Mouse (Mus musculus) heart, postnatal 36 days (tissue): ENCODE measurements at regions not wholly inside any gene's neighbourhood (a gene's known extent, or its start where the extent isn't known, plus 50 kb on each side); places are given as distances from the start of the nearest gene placed in this dataset.

Source experiments
- DNase-seq, 2 experiments: peaks; one replicate each; pipeline ENCODE4 v3.0.0; 2021 to 2022
- intact Hi-C: fragments of 180-260 bp; cut with DNase I; formaldehyde crosslinking; loops from one replicate; pipeline ENCODE4 v1.15.1; 2025

DNA sequence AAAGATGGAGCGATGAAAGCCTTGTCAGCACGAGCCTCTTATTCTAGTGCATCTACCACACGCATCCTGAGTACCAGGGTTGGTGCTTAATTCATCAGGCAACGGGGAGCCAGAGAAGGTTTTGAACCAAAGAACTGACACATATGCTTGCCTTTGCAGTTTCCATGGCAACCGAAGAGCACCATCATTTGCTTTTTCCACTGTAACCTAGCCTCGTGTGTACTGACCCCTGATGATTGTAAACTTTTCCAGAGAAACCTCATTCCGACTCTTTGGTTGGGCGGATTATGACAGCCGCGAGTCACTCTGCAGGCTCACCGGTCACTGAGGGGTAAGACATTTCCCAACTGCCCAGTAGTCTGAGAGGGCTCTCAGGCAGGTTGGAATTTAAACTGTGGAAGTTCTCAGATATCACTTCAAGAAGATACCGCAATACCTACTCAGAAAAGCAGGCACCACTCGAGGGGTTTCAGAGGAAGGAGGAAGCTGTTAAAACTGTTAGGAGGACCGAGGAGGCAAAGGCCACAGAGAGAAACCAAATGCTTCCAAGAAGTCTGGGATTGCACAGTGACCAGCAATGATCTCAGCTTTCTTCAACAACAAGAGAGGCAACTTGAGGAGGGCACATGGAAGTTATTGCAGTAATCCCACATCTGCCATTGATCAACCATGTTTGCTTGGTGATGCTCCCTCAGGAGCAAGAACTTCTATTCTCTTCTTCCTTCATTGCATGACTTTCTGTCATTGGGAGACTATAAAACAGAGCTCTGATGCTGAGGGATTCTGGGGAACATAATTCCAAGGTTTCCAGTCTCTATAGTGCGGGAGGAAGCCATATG, 117.8 kb downstream of the Cartpt start:
- DNase-seq: no peak
- intact Hi-C loops: no loop called here

DNA sequence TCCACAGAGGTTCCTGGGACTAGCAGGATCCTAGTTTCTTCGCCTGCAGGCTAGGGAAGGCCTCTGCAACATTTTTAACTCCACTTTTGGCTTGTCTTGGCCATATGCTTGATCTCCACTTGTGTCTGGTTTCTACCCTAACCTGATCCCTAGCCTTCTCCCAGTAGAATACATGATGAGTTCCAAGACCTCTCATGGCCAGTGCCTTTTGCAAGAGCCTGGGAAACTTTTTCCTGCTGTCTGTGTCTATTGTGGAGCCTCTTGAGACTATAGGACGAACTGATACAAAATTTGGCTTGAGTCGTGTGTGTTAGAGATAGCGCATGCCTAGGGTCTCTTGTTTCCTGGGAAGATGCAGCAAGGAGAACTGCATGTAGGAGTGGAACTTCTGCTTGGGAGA, 119.3 kb downstream of the Cartpt start:
- intact Hi-C loops: no loop called here
- no peak for DNase-seq

DNA sequence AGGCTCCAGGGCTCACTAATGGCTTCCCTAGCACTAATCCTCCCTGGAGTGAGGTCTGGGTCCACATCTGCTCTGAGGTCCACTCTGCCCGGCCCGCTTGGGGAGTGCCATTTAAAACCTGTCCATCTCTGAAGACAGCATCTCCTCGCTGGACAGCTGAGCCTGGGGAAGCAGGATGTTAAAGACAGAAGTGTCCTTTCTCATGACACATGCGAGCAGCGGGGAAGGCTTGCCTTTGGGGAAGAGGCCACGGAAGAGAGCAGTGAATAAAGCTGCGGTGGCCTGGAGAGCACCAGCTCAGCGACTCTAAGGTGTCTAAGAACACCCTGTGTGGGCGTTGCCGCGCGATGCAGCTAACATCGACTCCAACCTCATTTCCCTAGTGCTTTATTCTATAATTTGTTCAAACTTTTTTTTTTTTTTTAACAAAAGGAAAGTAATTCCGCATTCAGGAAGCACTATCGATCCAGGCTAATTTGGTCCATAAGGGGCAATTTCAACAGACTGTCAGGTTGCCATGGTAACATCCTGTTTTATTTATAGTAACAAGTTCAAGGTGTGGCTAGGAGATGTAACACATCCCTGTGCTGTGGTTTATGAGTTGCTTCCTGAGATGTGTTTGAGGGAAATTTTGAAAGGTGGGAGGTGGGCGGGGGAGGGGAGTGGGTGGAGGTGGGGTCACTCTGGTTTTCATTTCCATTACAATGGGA, 120.0 kb downstream of the Cartpt start:
- intact Hi-C loops: no loop called here
- no peak for DNase-seq

DNA sequence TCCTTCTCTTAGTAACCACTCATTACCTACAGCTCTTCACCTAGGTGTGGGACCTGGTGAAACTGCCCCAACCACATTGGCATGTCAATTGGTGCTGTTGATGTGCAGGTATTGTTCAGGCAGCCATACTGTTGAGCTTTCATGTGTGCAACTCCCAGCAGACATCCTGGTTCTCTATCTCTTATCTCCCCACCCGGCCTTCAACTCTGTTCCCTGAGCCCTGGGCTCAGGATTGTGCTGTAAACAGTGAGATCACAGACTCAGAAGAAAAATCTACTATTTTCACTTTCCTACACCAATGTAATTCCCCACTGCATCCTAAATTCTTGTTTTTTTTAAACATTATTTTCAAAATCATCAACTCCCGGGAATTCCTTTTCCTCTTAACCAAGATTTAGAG, 122.1 kb downstream of the Cartpt start:
- DNase-seq: no peak
- intact Hi-C loops: no loop called here

DNA sequence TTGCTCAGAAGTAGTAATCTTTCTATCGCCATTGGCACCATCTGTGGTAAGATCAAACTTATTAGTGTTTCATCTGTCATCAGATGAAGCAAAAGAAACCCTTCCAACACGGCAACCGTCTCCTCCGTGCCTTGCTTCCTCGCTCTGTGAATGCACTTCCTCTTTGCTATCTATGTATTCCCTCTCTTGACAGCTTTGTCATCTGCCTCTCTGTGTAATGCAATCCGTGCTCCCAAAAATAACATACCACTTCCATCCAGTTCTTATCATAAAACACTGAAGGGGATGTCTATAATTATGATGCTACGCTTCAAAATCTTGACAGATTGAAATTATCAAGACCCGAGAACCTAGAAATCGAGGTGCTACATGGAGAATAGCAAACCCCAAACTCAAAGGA, 123.2 kb downstream of the Cartpt start:
- intact Hi-C loops: no loop called here
- DNase-seq: no peak

DNA sequence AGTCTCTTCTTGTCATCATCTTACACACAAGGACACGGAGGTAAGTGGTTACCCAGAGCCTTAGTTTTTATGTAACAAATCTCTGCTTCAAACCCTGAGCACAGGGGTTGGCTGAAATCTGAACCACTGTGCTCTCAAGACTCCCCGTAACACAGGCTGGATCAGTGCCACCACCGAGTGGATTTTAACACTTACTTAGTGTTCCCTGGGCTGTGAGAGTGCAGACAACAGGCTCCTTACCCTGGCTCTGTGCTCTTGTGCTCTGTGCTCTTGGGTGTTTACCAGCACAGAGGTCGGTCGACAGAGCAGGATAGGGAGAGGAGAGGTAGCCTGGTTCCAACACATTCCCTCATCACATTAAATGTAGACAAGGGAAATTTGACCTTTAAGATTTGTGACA, 134.9 kb downstream of the Cartpt start:
- intact Hi-C loops: no loop called here
- DNase-seq: peak in 1 of 2 experiments; percentile 19

DNA sequence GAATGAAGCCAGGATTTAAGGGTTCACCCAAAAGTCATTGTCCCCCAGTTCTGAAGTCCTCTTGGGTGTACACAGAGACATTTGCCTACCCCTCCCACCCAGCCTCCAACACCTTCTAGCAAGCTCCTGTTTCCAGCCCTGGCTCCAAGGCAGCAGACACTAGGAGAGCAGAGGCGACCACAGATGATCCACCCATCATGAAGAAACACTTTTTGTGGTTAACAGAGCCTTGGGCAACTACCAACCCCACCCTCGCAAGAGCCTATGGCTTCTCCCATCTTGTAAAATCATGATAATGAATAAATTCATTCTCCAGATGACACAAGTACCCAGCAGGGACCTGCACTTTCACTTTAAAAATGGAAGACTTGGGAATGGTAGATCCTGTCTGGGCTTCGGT, 136.1 kb downstream of the Cartpt start:
- intact Hi-C loops: no loop called here
- DNase-seq: no peak

DNA sequence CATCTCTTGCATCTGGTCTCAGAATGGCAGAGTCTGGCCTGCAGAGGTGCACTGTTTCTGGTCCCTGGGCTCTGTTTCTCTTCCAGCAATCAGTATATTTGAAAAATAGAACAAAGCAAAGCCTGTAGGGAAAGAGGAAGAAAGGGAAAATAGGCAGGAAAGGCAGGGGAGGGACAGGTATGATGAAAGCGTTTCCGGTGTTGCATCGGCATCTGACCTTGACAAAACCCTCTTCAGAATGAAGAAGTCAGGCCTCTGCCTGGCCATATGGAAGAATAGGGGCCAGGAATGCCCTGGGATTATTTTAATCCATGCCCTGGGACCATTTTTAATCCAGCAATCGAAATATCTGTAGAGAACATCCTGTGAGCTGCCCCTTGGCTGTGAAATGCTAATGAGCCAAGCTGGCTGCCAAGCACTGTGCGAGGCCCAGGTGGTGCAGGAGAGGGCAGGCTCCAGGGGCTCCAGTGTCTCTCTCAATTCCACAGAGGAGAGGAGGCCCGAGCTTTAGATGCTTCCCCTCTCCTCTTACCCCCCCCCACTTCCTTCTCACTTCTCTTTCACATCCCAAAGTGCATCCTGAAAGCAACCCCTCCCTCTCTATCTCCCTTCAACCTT, 136.7 kb downstream of the Cartpt start:
- DNase-seq: no peak
- intact Hi-C loops: no loop called here

DNA sequence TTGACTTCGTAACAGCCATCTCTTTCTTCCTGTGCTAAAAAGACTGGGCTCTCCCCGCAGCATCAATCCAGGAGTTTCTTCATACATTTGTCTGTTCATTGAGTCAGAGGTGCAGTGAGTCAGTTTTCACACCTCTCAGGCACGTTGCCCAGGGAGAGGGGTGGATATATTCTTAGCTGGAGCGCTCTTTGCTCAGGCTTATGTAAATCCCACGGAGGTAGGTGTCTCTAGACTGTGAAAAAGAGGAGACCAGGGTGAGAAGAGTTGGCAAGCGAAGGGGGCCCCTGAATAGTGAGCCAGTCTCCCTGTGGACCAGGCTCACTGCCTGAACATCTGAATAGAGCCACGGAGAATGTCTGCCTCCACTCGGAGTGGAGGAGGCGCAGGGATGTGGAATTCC, 139.0 kb downstream of the Cartpt start:
- DNase-seq: no peak
- intact Hi-C loops: no loop called here

DNA sequence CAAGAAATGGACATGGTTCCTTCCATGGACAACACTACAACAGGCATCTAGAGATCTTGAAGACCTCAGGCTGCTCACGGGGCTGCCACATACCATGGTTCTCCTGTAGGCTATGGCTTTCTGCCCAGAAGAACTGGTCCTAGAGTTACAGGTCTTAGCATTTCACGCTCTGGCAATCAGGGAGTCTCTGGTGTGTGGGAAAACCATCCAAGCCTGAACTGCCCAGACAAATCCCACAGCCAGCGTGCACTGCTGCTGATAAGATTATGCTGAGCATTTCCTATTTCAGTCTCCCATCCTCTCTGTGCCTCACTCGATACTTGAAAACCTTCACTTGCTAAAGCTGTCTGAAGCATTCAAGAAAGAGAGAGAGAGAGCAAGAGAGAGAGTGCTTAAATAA, 139.5 kb downstream of the Cartpt start:
- intact Hi-C loops: no loop called here
- no peak for DNase-seq

DNA sequence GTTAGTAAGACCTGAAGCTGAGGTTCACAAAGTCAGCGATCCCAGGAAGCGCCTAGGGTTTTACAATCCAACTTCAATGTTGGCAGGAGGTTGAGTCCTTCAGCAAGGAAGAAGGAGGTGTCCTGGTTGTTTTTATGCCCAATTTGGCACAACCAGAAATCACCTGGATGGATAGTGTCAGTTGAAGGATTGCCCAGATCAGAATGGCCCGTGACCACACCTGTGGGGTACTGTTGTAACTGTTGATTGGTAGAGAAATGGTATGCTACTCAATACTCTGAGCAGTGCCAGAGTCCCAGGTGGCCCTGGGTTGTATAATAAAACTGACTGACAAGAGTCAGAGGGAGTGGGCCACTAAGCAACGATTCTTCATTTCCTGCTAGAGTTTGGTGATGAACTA, 140.2 kb downstream of the Cartpt start:
- intact Hi-C loops: no loop called here
- DNase-seq: no peak

DNA sequence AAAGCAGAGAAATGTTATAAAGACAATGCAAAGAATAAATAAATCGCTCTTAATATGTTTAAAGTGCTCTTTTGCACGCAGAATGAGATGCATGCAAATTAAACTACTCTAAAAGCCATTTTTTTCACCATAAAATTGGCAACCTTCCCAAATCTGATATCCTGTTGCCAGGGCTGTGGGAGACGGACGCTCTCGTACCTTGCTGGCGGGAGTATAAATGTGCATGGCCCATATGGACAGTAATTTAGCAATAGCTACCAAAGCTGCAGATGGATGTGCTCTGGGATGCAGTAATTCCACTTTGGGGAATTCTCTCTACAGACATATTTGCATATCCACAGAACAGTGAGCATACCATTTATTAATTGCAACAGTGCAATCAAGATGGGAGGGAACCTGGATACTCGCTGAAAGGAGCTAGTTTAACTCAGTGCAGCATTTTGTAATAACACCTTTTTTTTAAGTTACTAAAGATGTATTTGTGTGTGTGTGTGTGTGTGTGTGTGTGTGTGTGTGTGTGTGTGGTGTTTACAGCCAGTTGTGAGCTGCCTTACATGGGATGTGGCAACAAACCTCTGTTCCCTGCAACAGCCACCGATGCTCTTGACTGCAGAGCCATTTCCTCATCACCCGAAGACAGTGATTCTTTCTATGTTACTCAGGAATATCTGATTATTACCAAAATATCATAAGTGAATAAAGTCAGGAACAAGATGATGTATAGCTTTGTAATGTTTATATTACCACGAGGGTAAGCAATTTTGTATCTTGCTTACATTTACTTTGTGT, 141.4 kb downstream of the Cartpt start:
- intact Hi-C loops: no loop called here
- DNase-seq: no peak

DNA sequence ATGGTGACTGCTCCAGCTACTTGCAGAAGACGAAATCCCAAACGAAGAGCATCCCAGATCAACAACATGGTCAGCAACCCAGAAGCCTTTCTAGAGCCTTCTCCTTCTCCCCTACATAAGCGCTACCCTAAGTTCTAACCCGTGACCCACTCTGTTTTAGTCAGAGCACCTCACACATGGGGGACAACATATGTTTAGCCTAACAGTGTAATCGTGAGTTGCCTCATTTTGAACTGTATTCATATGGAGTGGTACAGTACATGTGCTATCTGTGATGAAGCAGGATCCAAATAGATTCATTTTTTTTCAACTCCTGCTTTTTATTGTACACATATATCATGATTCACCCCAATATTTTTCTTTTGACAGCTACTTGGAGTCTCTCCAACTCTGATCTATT, 146.2 kb downstream of the Cartpt start:
- intact Hi-C loops: no loop called here
- DNase-seq: no peak

DNA sequence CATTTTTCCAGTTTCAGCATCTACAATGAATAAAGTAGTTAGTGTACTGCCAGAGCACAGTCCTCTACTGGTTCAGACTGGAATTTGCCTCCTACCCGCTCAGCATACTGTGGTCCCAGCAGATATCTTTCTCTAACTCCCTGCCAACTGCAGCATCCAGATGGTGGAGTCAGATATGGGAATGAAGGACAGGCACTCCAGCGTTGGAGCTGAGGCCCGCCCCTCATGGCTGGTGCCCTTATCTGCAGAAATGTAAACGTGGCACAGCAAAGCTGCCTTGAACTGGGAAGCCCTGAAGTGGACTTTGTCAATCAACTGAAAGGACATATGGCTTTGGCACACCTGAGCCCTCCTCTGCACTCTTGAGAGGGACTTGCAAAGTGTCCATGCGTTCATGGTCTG, 146.6 kb downstream of the Cartpt start:
- no peak for DNase-seq
- intact Hi-C loops: no loop called here

DNA sequence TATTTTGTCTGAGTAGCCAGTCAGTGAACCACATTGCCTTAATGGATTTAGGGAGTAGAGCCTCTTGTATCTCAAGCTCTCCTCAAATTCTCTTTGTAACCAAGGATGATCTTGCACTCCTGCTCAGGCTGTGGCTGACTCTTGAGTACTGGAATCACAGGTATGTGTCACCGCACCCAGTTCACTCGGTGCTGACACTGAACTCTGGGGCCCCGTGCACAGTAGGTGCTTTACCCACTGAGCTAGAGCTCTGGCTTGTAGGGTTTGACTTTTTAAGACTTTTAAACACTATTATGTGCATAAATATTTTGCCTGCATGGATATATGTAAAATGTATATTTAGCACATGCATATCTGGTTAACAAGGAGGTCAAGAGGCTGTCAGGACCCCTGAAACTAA, 147.4 kb downstream of the Cartpt start:
- intact Hi-C loops: no loop called here
- no peak for DNase-seq

DNA sequence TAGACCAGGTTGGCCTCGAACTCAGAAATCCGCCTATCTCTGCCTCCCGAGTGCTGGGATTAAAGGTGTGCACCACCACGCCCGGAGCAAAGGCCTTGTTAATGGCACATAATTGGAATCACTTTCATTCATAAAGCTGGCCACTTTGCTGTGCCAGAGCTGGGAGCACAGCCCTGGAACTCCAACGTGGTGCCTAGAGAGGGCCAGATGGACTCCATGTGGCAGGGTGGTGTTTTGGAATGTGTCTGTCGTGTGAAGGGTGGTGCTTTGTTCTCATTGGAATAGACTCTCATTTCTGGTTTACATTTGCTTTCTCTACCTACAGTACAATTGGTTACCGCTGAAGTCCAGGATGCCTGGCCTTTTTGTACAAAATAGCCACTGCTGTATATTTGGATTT, 150.2 kb downstream of the Cartpt start:
- DNase-seq: no peak
- intact Hi-C loops: no loop called here

DNA sequence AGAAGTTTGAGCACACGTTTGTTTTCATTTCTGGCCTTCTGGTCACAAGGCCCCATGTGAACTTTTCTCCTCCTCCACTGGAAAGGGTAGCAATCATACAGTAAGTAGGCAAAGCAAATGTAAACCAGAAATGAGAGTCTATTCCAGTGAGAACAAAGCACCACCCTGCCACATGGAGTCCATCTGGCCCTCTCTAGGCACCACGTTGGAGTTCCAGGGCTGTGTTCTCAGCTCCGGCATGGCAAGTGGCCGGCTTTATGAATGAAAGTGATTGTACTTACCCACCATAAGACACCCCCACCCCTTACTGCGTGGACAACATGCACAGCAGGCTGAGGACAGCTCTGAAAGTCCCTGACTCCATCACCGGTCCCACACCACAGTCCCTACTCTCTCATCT, 151.5 kb downstream of the Cartpt start:
- no peak for DNase-seq
- intact Hi-C loops: no loop called here

DNA sequence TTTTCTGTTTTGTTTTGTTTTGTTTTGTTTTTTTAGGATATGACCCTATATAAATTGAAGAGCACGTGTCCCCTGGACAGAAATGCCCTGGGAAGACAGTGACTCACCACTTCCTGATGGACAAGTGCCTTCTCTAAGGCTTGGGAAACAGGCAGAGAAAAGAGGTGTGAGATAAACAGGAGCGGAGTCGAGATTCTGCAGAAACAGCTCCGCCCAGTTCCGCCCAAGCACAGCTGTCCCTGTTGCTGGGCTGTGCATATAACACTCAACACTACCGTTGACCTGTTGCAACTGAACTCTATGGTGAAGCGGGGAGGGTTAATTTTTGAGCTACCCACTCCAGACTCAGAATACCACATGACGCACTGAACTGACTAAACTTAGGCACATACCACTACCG, 152.8 kb downstream of the Cartpt start:
- intact Hi-C loops: no loop called here
- DNase-seq: no peak

DNA sequence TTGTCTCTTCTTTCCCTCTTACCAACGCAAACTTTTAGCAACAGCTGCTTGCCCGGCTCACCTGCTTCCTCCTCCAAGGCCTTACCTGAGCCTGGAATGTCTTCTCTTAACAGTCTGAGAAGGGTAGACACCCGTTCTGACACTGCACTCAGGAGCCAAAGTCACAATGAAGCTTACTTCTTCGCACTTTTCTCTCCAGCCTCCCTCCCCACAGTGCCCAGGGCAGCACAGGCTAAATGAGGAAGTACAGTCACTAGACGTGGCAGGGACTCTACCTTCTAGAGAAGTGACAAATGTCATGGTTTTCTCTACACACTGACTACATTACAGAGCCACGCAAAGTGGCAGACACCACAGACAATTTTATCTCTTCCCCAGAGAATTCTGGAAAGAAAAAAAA, 155.4 kb downstream of the Cartpt start:
- DNase-seq: no peak
- intact Hi-C loops: no loop called here

DNA sequence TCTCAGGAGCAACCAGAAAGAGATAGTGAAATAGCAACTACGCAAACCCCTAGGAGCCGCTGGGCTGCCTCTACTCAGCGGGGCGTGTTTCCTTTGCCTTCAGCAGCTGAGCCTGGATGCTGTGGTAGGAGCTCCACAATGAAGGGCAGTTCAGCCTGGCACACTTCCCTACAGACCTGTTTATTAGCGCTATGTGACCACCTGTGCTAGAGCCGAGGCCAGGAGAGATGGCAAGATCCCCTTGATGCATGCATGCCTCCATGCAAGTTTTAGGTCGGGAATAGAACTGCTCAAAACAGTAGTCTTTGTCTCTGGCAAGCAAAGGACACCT, 156.1 kb downstream of the Cartpt start:
- intact Hi-C loops: no loop called here
- no peak for DNase-seq
